Mouse (Mus musculus) brain, embryonic 14.5 days (tissue): ENCODE measurements at regions not wholly inside any gene's neighbourhood (a gene's known extent, or its start where the extent isn't known, plus 50 kb on each side); places are given as distances from the start of the nearest gene placed in this dataset.

Source experiments
- CTCF ChIP-seq: fragments of 200-500 bp; IDR thresholded peaks from 2 replicates; pipeline ENCODE4 v1.5.1; 2012; ENCODE audit warnings: inconsistent platforms, mild to moderate bottlenecking, moderate library complexity, borderline replicate concordance; ENCODE audit not compliant: insufficient read depth, insufficient read length; ENCODE audit errors: extremely low read depth
- POLR2A ChIP-seq: fragments of 200-500 bp; IDR thresholded peaks from 2 replicates; pipeline ENCODE4 v1.6.1; 2012; ENCODE audit warnings: mild to moderate bottlenecking, inconsistent platforms, borderline replicate concordance; ENCODE audit not compliant: poor library complexity, insufficient read depth, insufficient read length, severe bottlenecking; ENCODE audit errors: extremely low read depth

DNA sequence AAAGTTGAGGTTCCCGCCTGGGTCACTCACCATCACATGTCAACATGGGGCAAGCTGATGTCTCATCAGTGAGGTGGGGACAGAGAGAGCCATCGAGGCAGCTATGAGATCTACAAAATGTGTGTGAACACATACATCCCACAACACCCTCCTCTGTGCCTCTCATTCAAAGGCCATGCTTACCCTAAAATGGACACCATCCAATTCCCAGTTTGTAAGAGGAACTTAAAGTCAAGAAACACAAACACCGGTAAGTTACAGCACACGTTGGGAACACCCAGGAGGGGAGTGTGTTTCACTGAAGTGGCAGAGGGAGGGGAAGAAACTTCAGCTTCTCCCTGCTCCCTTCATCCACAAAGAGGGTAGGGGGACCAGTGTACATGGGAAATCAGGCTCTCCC is 121.4 kb upstream of the Klf14 start:
- TF ChIP-seq POLR2A (no peak), CTCF (no peak)
